ENCODE assay signal across 15 mouse cellular contexts in genomic region chr17:60720138-60720537, GRCm38 (mm10).
"Had no signal": no experiment of that assay in that cellular context is flagged by ENCODE, and none has a peak within 500 bp of the region (broad histone marks: within the 10 kb centered on the region; RNA-seq: fewer than 3 reads in every experiment).

No protein-coding gene starts in this region.

- H3K4me1 ChIP-seq: neural tube, embryonic 15.5 days; stomach, embryonic 15.5 days had no signal

- H3K27ac ChIP-seq: neural tube, embryonic 15.5 days; stomach, embryonic 15.5 days; stomach, postnatal 0 days had no signal

- H3K36me3 ChIP-seq: neural tube, embryonic 15.5 days; stomach, embryonic 15.5 days had no signal

- H3K4me3 ChIP-seq: neural tube, embryonic 15.5 days; stomach, embryonic 15.5 days had no signal

- H3K9ac ChIP-seq: neural tube, embryonic 15.5 days; stomach, embryonic 15.5 days had no signal

- DNase-seq: retina, postnatal 1 day; right cerebral cortex, adult 18-20 months; right cerebral cortex, postnatal 14 days; right cerebral cortex, postnatal 25 days; right cerebral cortex, postnatal 4 days; spleen, adult 18-20 months; thymus, adult 18-20 months; thymus, adult 2 months; thymus, postnatal 14 days; thymus, postnatal 25 days; thymus, postnatal 36 days; thymus, postnatal 4 days had no signal

- H3K9me3 ChIP-seq: neural tube, embryonic 15.5 days; stomach, embryonic 15.5 days had no signal

- H3K4me2 ChIP-seq: neural tube, embryonic 15.5 days; stomach, embryonic 15.5 days had no signal

- H3K27me3 ChIP-seq: neural tube, embryonic 15.5 days; stomach, embryonic 15.5 days had no signal
